Comparison of ENCODE assay signal across 12 mouse cellular contexts in genomic region chr5:149021120-149021519, GRCm38 (mm10). TPM values are rescaled to one million over a fixed set of nuclear protein-coding genes. Genes with fewer than 3 reads are reported as not detected.
DNase-seq lines count a peak whose midpoint lies in the region; ATAC-seq and TF ChIP-seq lines count a peak whose summit lies in the region.
"Had no signal": no experiment of that assay in that cellular context is flagged by ENCODE, and none has a peak within 500 bp of the region (broad histone marks: within the 10 kb centered on the region; RNA-seq: fewer than 3 reads in every experiment).

No protein-coding gene starts in this region.

- H3K27ac ChIP-seq in heart, embryonic 14.5 days (replicated peaks in 1 of 2; ENCODE audit: control insufficient read depth in 1 of 2, insufficient read depth in 1 of 2, low read depth in 2 of 2, low read length in 2 of 2): no peak overlapping the region
- no peak overlapping the region for H3K27ac ChIP-seq in stomach, embryonic 16.5 days (ENCODE audit: low read length)
- no peak overlapping the region for H3K27ac ChIP-seq in stomach, postnatal 0 days (replicated peaks)
- no peak overlapping the region for H3K27ac ChIP-seq in hindbrain, embryonic 11.5 days (ENCODE audit: low read depth, low read length)

- DNase-seq in heart, postnatal 4 days: no peak
- no peak for DNase-seq in stomach, postnatal 0 days (ENCODE audit: low spot score)
- DNase-seq in kidney, postnatal 25 days: peak; percentile 23 to 59
- no peak for DNase-seq in B cell, adult 2 months
- DNase-seq in hindbrain, embryonic 11.5 days (ENCODE audit: low spot score): no peak
- DNase-seq in cerebellum, postnatal 10 days: no peak
- DNase-seq: cerebellum, adult 9-11 months had no signal

- WGBS in heart, embryonic 14.5 days: 59% methylated on average over 7 of the region's 7 CpGs
- 39% methylated on average over 7 of the region's 7 CpGs for WGBS in stomach, embryonic 16.5 days
- 44% methylated on average over 7 of the region's 7 CpGs for WGBS in stomach, postnatal 0 days
- WGBS in hindbrain, embryonic 11.5 days: 60% methylated on average over 7 of the region's 7 CpGs

- H3K27me3 ChIP-seq in heart, embryonic 14.5 days (ENCODE audit: control insufficient read depth, insufficient read depth, low read length): no peaks in the 10 kb centered on the region
- no peaks in the 10 kb centered on the region for H3K27me3 ChIP-seq in stomach, embryonic 16.5 days (ENCODE audit: control insufficient read depth, insufficient read depth, low read length)
- no peaks in the 10 kb centered on the region for H3K27me3 ChIP-seq in stomach, postnatal 0 days (ENCODE audit: control insufficient read depth, insufficient read depth, low read length)
- H3K27me3 ChIP-seq in hindbrain, embryonic 11.5 days (ENCODE audit: control insufficient read depth, insufficient read depth, low read length): no peaks in the 10 kb centered on the region

- no peaks in the 10 kb centered on the region for H3K9me3 ChIP-seq in heart, embryonic 14.5 days (ENCODE audit: control insufficient read depth, low read length)
- no peaks in the 10 kb centered on the region for H3K9me3 ChIP-seq in stomach, embryonic 16.5 days (replicated peaks; ENCODE audit: control insufficient read depth, low read length)
- no peaks in the 10 kb centered on the region for H3K9me3 ChIP-seq in stomach, postnatal 0 days (ENCODE audit: control insufficient read depth, low read length)
- no peaks in the 10 kb centered on the region for H3K9me3 ChIP-seq in hindbrain, embryonic 11.5 days (ENCODE audit: control insufficient read depth, low read length)

- peaks cover 2 to 4% of the 10 kb centered on the region in 2 experiments; a peak in 3 of 4 replicates for H3K4me1 ChIP-seq in heart, embryonic 14.5 days (ENCODE audit: control insufficient read depth in 2 of 2, insufficient read depth in 2 of 2, low read length in 2 of 2)
- H3K4me1 ChIP-seq in stomach, embryonic 16.5 days (ENCODE audit: control insufficient read depth, insufficient read depth, low read length): peaks cover 5% of the 10 kb centered on the region
- H3K4me1 ChIP-seq in stomach, postnatal 0 days (replicated peaks; ENCODE audit: control insufficient read depth, insufficient read depth): 0 out of 2 replicates have a peak, but pooled peaks cover 3% of the 10 kb centered on the region
- H3K4me1 ChIP-seq in hindbrain, embryonic 11.5 days (replicated peaks; ENCODE audit: control insufficient read depth, insufficient read depth, low read length): no peaks in the 10 kb centered on the region

- no peak for TF ChIP-seq EP300 in stomach, postnatal 0 days (optimal IDR thresholded peaks at IDR 0.05)

- no peak overlapping the region for H3K9ac ChIP-seq in heart, embryonic 14.5 days (ENCODE audit: low read length)
- no peak overlapping the region; the same call in 1 of the 2 replicates for H3K9ac ChIP-seq in stomach, embryonic 16.5 days (ENCODE audit: low read length)
- no peak overlapping the region for H3K9ac ChIP-seq in stomach, postnatal 0 days (ENCODE audit: low read length)
- H3K9ac ChIP-seq in hindbrain, embryonic 11.5 days (ENCODE audit: low read depth, low read length): no peak overlapping the region

- no peak overlapping the region for H3K4me3 ChIP-seq in heart, embryonic 14.5 days (ENCODE audit: control insufficient read depth in 1 of 2, insufficient read depth in 1 of 2, low read depth in 1 of 2, low read length in 2 of 2)
- H3K4me3 ChIP-seq in stomach, embryonic 16.5 days (replicated peaks; ENCODE audit: low read length): no peak overlapping the region
- no peak overlapping the region for H3K4me3 ChIP-seq in stomach, postnatal 0 days (ENCODE audit: low read depth, low read length)
- H3K4me3 ChIP-seq in hindbrain, embryonic 11.5 days (ENCODE audit: low read depth, low read length): no peak overlapping the region
- H3K4me3 ChIP-seq: erythroblast, embryonic 14.5 days; myocyte had no signal

- no peak for ATAC-seq in heart, embryonic 14.5 days (ENCODE audit: insufficient number of reproducible peaks, insufficient read depth, low FRiP score, low read depth)
- no peak for ATAC-seq in stomach, embryonic 16.5 days (ENCODE audit: insufficient read depth, low FRiP score)
- ATAC-seq in stomach, postnatal 0 days (ENCODE audit: low FRiP score, low TSS enrichment): no peak
- no peak for ATAC-seq in hindbrain, embryonic 11.5 days (ENCODE audit: low FRiP score)
- ATAC-seq: hindbrain, embryonic 16.5 days had no signal

- no peaks in the 10 kb centered on the region for H3K36me3 ChIP-seq in heart, embryonic 14.5 days (ENCODE audit: control insufficient read depth, insufficient read depth, low read length)
- no peaks in the 10 kb centered on the region for H3K36me3 ChIP-seq in stomach, embryonic 16.5 days (ENCODE audit: control insufficient read depth, insufficient read depth, low read length)
- no peaks in the 10 kb centered on the region for H3K36me3 ChIP-seq in stomach, postnatal 0 days (ENCODE audit: control insufficient read depth, insufficient read depth, low read length)
- no peaks in the 10 kb centered on the region for H3K36me3 ChIP-seq in hindbrain, embryonic 11.5 days (ENCODE audit: control insufficient read depth, insufficient read depth, low read length)

- H3K4me2 ChIP-seq in heart, embryonic 14.5 days (ENCODE audit: low read length): peak overlapping the region; percentile 52; the same call in 1 of the 2 replicates
- H3K4me2 ChIP-seq in stomach, embryonic 16.5 days (ENCODE audit: low read depth, low read length): peak overlapping the region; percentile 26; the same call in 1 of the 2 replicates
- H3K4me2 ChIP-seq in stomach, postnatal 0 days (replicated peaks; ENCODE audit: low read depth): no peak overlapping the region
- H3K4me2 ChIP-seq in hindbrain, embryonic 11.5 days (replicated peaks; ENCODE audit: low read depth, low read length): no peak overlapping the region

- no peak for TF ChIP-seq CTCF in stomach, postnatal 0 days (IDR thresholded peaks at IDR 0.05; ENCODE audit: low read depth)

RNA-seq across cellular contexts. Expression of gene Gm42791, which starts 26.2 kb away (rescaled TPM):
- 1.4 TPM in 1 of 2 replicates, not detected in the other for polyA plus RNA-seq in heart, embryonic 14.5 days (2014; fragmentation: Nextera tagmentation; extraction: Ambion mirVana)
- 1 to 10 TPM; 2.6 to 2.9 TPM for total RNA-seq in heart, postnatal 4 days (2021)
- 1.6 and 2.2 TPM in 2 replicates for polyA plus RNA-seq in stomach, embryonic 16.5 days (2015; fragmentation: Nextera tagmentation; extraction: Ambion mirVana)
- polyA plus RNA-seq in stomach, postnatal 0 days (2015; fragmentation: Nextera tagmentation; extraction: Ambion mirVana): 0.99 TPM in 1 of 2 replicates, not detected in the other
- not detected in 2 replicates for polyA plus RNA-seq in hindbrain, embryonic 11.5 days (2014; fragmentation: Nextera tagmentation; extraction: Ambion mirVana)

Comparison
In these comparisons a context has a peak if more than half of its experiments do, and no peak if none do; other contexts are left out.
1. H3K4me2 ChIP-seq: peak in heart, embryonic 14.5 days (single experiment) and stomach, embryonic 16.5 days (single experiment); none in stomach, postnatal 0 days (single experiment) and hindbrain, embryonic 11.5 days (single experiment).
2. DNase-seq: peak in kidney, postnatal 25 days (2 of 2); none in heart, postnatal 4 days (single experiment), stomach, postnatal 0 days (single experiment), B cell, adult 2 months (0 of 2), hindbrain, embryonic 11.5 days (single experiment) and cerebellum, postnatal 10 days (0 of 2).